ENCODE assay signal across 8 mouse cellular contexts in genomic region chr19:4425610-4426366, GRCm38 (mm10). TPM values are rescaled to one million over a fixed set of nuclear protein-coding genes. Genes with fewer than 3 reads are reported as not detected.
DNase-seq lines count a peak whose midpoint lies in the region; ATAC-seq lines count a peak whose summit lies in the region.

No protein-coding gene starts in this region.

- H3K4me1 ChIP-seq in forebrain, embryonic 11.5 days (replicated peaks; ENCODE audit: control insufficient read depth, insufficient read depth, low read length): no peaks in the 10 kb centered on the region
- no peaks in the 10 kb centered on the region for H3K4me1 ChIP-seq in forebrain, embryonic 16.5 days (replicated peaks; ENCODE audit: control insufficient read depth, insufficient read depth, low read length)
- H3K4me1 ChIP-seq in midbrain, embryonic 14.5 days (ENCODE audit: control insufficient read depth, insufficient read depth, low read length): no peaks in the 10 kb centered on the region
- H3K4me1 ChIP-seq in midbrain, embryonic 16.5 days (ENCODE audit: control insufficient read depth, insufficient read depth, low read length): no peaks in the 10 kb centered on the region
- no peaks in the 10 kb centered on the region for H3K4me1 ChIP-seq in limb, embryonic 11.5 days (ENCODE audit: control insufficient read depth, insufficient read depth, low read length)

- no peak overlapping the region for H3K4me3 ChIP-seq in forebrain, embryonic 11.5 days (ENCODE audit: low read depth, low read length)
- no peak overlapping the region for H3K4me3 ChIP-seq in forebrain, embryonic 16.5 days (replicated peaks; ENCODE audit: low read length)
- H3K4me3 ChIP-seq in midbrain, embryonic 14.5 days (replicated peaks; ENCODE audit: low read depth, low read length): no peak overlapping the region
- no peak overlapping the region for H3K4me3 ChIP-seq in midbrain, embryonic 16.5 days (ENCODE audit: low read depth, low read length)
- no peak overlapping the region for H3K4me3 ChIP-seq in limb, embryonic 11.5 days (ENCODE audit: low read depth, low read length)

- H3K9me3 ChIP-seq in forebrain, embryonic 11.5 days (ENCODE audit: control insufficient read depth, low read length): no peaks in the 10 kb centered on the region
- H3K9me3 ChIP-seq in forebrain, embryonic 16.5 days (ENCODE audit: control insufficient read depth, low read length): no peaks in the 10 kb centered on the region
- no peaks in the 10 kb centered on the region for H3K9me3 ChIP-seq in midbrain, embryonic 14.5 days (ENCODE audit: control insufficient read depth, low read length)
- H3K9me3 ChIP-seq in midbrain, embryonic 16.5 days (replicated peaks; ENCODE audit: control insufficient read depth, low read length, poor library complexity, severe bottlenecking): no peaks in the 10 kb centered on the region
- no peaks in the 10 kb centered on the region for H3K9me3 ChIP-seq in limb, embryonic 11.5 days (ENCODE audit: control insufficient read depth, low read length)

- H3K27me3 ChIP-seq in forebrain, embryonic 11.5 days (ENCODE audit: control insufficient read depth, insufficient read depth, low read length): no peaks in the 10 kb centered on the region
- H3K27me3 ChIP-seq in forebrain, embryonic 16.5 days (replicated peaks; ENCODE audit: control insufficient read depth, insufficient read depth, low read length): no peaks in the 10 kb centered on the region
- no peaks in the 10 kb centered on the region for H3K27me3 ChIP-seq in midbrain, embryonic 14.5 days (ENCODE audit: control insufficient read depth, insufficient read depth, low read length)
- no peaks in the 10 kb centered on the region for H3K27me3 ChIP-seq in midbrain, embryonic 16.5 days (ENCODE audit: control insufficient read depth, insufficient read depth, low read depth, low read length)
- no peaks in the 10 kb centered on the region for H3K27me3 ChIP-seq in limb, embryonic 11.5 days (ENCODE audit: control insufficient read depth, insufficient read depth, low read length)

- H3K9ac ChIP-seq in forebrain, embryonic 11.5 days (ENCODE audit: low read length): no peak overlapping the region
- H3K9ac ChIP-seq in forebrain, embryonic 16.5 days (replicated peaks; ENCODE audit: low read depth, low read length): no peak overlapping the region
- H3K9ac ChIP-seq in midbrain, embryonic 14.5 days (replicated peaks; ENCODE audit: low read length): no peak overlapping the region
- no peak overlapping the region for H3K9ac ChIP-seq in midbrain, embryonic 16.5 days (ENCODE audit: low read depth, low read length)
- no peak overlapping the region for H3K9ac ChIP-seq in limb, embryonic 11.5 days (ENCODE audit: low read length)

- H3K36me3 ChIP-seq in forebrain, embryonic 11.5 days (ENCODE audit: control insufficient read depth, insufficient read depth, low read length): no peaks in the 10 kb centered on the region
- no peaks in the 10 kb centered on the region for H3K36me3 ChIP-seq in forebrain, embryonic 16.5 days (ENCODE audit: control insufficient read depth, insufficient read depth)
- H3K36me3 ChIP-seq in midbrain, embryonic 14.5 days (ENCODE audit: control insufficient read depth, insufficient read depth, low read length): no peaks in the 10 kb centered on the region
- no peaks in the 10 kb centered on the region for H3K36me3 ChIP-seq in midbrain, embryonic 16.5 days (ENCODE audit: control insufficient read depth, insufficient read depth, low read length)
- no peaks in the 10 kb centered on the region; the same call in 1 of the 2 replicates for H3K36me3 ChIP-seq in limb, embryonic 11.5 days (ENCODE audit: control insufficient read depth, insufficient read depth, low read length)

- 75% methylated on average over 19 of the region's 19 CpGs for WGBS in forebrain, embryonic 11.5 days
- 77% methylated on average over 19 of the region's 19 CpGs for WGBS in forebrain, embryonic 16.5 days
- 74% methylated on average over 19 of the region's 19 CpGs for WGBS in midbrain, embryonic 14.5 days
- 75% methylated on average over 19 of the region's 19 CpGs for WGBS in midbrain, embryonic 16.5 days
- WGBS in limb, embryonic 11.5 days: 77% methylated on average over 19 of the region's 19 CpGs

- no peak for ATAC-seq in forebrain, embryonic 11.5 days (replicated peaks; ENCODE audit: low FRiP score)
- ATAC-seq in forebrain, embryonic 16.5 days: no peak
- no peak for ATAC-seq in midbrain, embryonic 14.5 days (ENCODE audit: low FRiP score, low TSS enrichment)
- no peak for ATAC-seq in midbrain, embryonic 16.5 days
- ATAC-seq in limb, embryonic 11.5 days (ENCODE audit: insufficient number of reproducible peaks, low FRiP score, low TSS enrichment, low read depth): no peak
- no peak for ATAC-seq in inflammation-experienced regulatory T-cells, adult 6 months

- peak; percentile 61 for DNase-seq in forebrain, embryonic 11.5 days (ENCODE audit: low spot score)
- peak; percentile 47 for DNase-seq in midbrain, embryonic 14.5 days
- peak; percentile 40 for DNase-seq in c-Kit-positive CD71-positive TER-119-positive erythroid progenitor cells, embryonic 14.5 days (ENCODE audit: low spot score)
- peak; percentile 50 for DNase-seq in limb, embryonic 11.5 days (ENCODE audit: low spot score)
- peak; percentile 36 for DNase-seq in thymus, postnatal 25 days

- no peak overlapping the region for H3K27ac ChIP-seq in forebrain, embryonic 11.5 days (ENCODE audit: low read depth, low read length)
- no peak overlapping the region for H3K27ac ChIP-seq in forebrain, embryonic 16.5 days (ENCODE audit: low read length)
- H3K27ac ChIP-seq in midbrain, embryonic 14.5 days (replicated peaks; ENCODE audit: low read depth, low read length): no peak overlapping the region
- no peak overlapping the region for H3K27ac ChIP-seq in midbrain, embryonic 16.5 days (ENCODE audit: low read length)
- no peak overlapping the region for H3K27ac ChIP-seq in limb, embryonic 11.5 days (replicated peaks; ENCODE audit: low read depth, low read length)

- no peak overlapping the region for H3K4me2 ChIP-seq in forebrain, embryonic 11.5 days (ENCODE audit: low read depth, low read length, severe bottlenecking)
- H3K4me2 ChIP-seq in forebrain, embryonic 16.5 days (ENCODE audit: low read length): no peak overlapping the region
- no peak overlapping the region for H3K4me2 ChIP-seq in midbrain, embryonic 14.5 days (ENCODE audit: low read length)
- H3K4me2 ChIP-seq in midbrain, embryonic 16.5 days (ENCODE audit: low read length): no peak overlapping the region
- H3K4me2 ChIP-seq in limb, embryonic 11.5 days (ENCODE audit: low read depth, severe bottlenecking): no peak overlapping the region

RNA-seq across cellular contexts. Expression of gene Rhod, which starts 13.4 kb away (rescaled TPM):
- 10.9 and 13.4 TPM in 2 replicates for polyA plus RNA-seq in forebrain, embryonic 11.5 days (2014; fragmentation: Nextera tagmentation; extraction: Ambion mirVana)
- 5.3 and 5.7 TPM in 2 replicates for polyA plus RNA-seq in forebrain, embryonic 16.5 days (2015; fragmentation: Nextera tagmentation; extraction: Ambion mirVana)
- 2.6 and 4.8 TPM in 2 replicates for polyA plus RNA-seq in midbrain, embryonic 14.5 days (2014; fragmentation: Nextera tagmentation; extraction: Ambion mirVana)
- 3.8 and 3.9 TPM in 2 replicates for polyA plus RNA-seq in midbrain, embryonic 16.5 days (2015; fragmentation: Nextera tagmentation; extraction: Ambion mirVana)
- 37.3 and 39.0 TPM in 2 replicates for polyA plus RNA-seq in limb, embryonic 11.5 days (2014; fragmentation: Nextera tagmentation; extraction: Ambion mirVana)
- polyA plus RNA-seq in inflammation-experienced regulatory T-cells, adult 6 months (2017; shearing (Covaris generic)): 1 to 10 TPM in 2 of 3 experiments, under 1 TPM in 1; 0.75 to 2.5 (median 2.4) TPM

RNA-seq across cellular contexts. Expression of gene Kdm2a, which starts 27.7 kb away (rescaled TPM):
- polyA plus RNA-seq in forebrain, embryonic 11.5 days (2014; fragmentation: Nextera tagmentation; extraction: Ambion mirVana): 57.9 and 60.8 TPM in 2 replicates
- polyA plus RNA-seq in forebrain, embryonic 16.5 days (2015; fragmentation: Nextera tagmentation; extraction: Ambion mirVana): 38.9 and 42.1 TPM in 2 replicates
- 29.2 and 43.9 TPM in 2 replicates for polyA plus RNA-seq in midbrain, embryonic 14.5 days (2014; fragmentation: Nextera tagmentation; extraction: Ambion mirVana)
- polyA plus RNA-seq in midbrain, embryonic 16.5 days (2015; fragmentation: Nextera tagmentation; extraction: Ambion mirVana): 32.1 and 33.8 TPM in 2 replicates
- 61.0 and 69.3 TPM in 2 replicates for polyA plus RNA-seq in limb, embryonic 11.5 days (2014; fragmentation: Nextera tagmentation; extraction: Ambion mirVana)
- 10 to 100 TPM; 67.5 to 97.8 (median 86.3) TPM for polyA plus RNA-seq in inflammation-experienced regulatory T-cells, adult 6 months (2017; shearing (Covaris generic))

RNA-seq across cellular contexts. Expression of gene Syt12, which starts 51.5 kb away (rescaled TPM):
- 1.1 and 1.7 TPM in 2 replicates for polyA plus RNA-seq in forebrain, embryonic 11.5 days (2014; fragmentation: Nextera tagmentation; extraction: Ambion mirVana)
- 1.8 and 2.2 TPM in 2 replicates for polyA plus RNA-seq in forebrain, embryonic 16.5 days (2015; fragmentation: Nextera tagmentation; extraction: Ambion mirVana)
- 1.6 and 1.9 TPM in 2 replicates for polyA plus RNA-seq in midbrain, embryonic 14.5 days (2014; fragmentation: Nextera tagmentation; extraction: Ambion mirVana)
- polyA plus RNA-seq in midbrain, embryonic 16.5 days (2015; fragmentation: Nextera tagmentation; extraction: Ambion mirVana): 3.2 and 5.2 TPM in 2 replicates
- polyA plus RNA-seq in limb, embryonic 11.5 days (2014; fragmentation: Nextera tagmentation; extraction: Ambion mirVana): 0.09 and 0.49 TPM in 2 replicates
- polyA plus RNA-seq in inflammation-experienced regulatory T-cells, adult 6 months (2017; shearing (Covaris generic)): under 1 TPM in 1 of 3 experiments, not detected in 2; 0.20 TPM
